Mouse (Mus musculus) neural tube, embryonic 12.5 days (tissue): ENCODE data around the gene Mmp2. TPM values are rescaled to one million over a fixed set of nuclear protein-coding genes. Genes with fewer than 3 reads are reported as not detected.
"Not testable (repeated sequence)": the region's sequence is repeated elsewhere in the genome, so short reads cannot be mapped to it uniquely, and the experiment has no call there.

Source experiments
- ATAC-seq: fragments of 200-750 bp; cut with Nextera tagmentation; 2 replicates; pipeline ENCODE4 v1.8.0; 2017; ENCODE audit warnings: low read depth, mild to moderate bottlenecking, moderate TSS enrichment, moderate library complexity; ENCODE audit not compliant: low FRiP score
- H3K27ac ChIP-seq: fragments of 300-500 bp; sonication (generic); 2 replicates; pipeline ENCODE4 v1.5.1; 2016
- H3K27me3 ChIP-seq: fragments of 300-500 bp; sonication (generic); replicated peaks from 2 replicates; pipeline ENCODE4 v1.6.1; 2016; ENCODE audit warnings: mild to moderate bottlenecking
- H3K36me3 ChIP-seq: fragments of 300-500 bp; sonication (generic); 2 replicates; pipeline ENCODE4 v1.6.1; 2016; ENCODE audit warnings: mild to moderate bottlenecking
- H3K4me1 ChIP-seq: fragments of 300-500 bp; sonication (generic); 2 replicates; pipeline ENCODE4 v1.6.1; 2016
- H3K4me2 ChIP-seq: fragments of 300-500 bp; sonication (generic); replicated peaks from 2 replicates; pipeline ENCODE4 v1.6.1; 2016; ENCODE audit warnings: mild to moderate bottlenecking
- H3K4me3 ChIP-seq: fragments of 300-500 bp; sonication (generic); 2 replicates; pipeline ENCODE4 v1.5.1; 2016
- H3K9ac ChIP-seq: fragments of 300-500 bp; sonication (generic); 2 replicates; pipeline ENCODE4 v1.6.1; 2016; ENCODE audit warnings: mild to moderate bottlenecking
- H3K9me3 ChIP-seq: fragments of 300-500 bp; sonication (generic); 2 replicates; pipeline ENCODE4 v1.6.1; 2016; ENCODE audit warnings: mild to moderate bottlenecking
- WGBS: fragments of 180-500 bp; shearing (Covaris S2); methylation state at CpG from one replicate; pipeline ENCODE4 v1.1.7; 2016; 5-methylcytosine and 5-hydroxymethylcytosine counted together
- polyA plus RNA-seq: library from polyadenylated mRNA; unstranded; fragments of >200 nt; fragmentation: Nextera tagmentation; extraction: Ambion mirVana; gene quantifications from 2 replicates; pipeline ENCODE4 v1.2.1, GENCODE M21; 2016

Mmp2 gene
- polyA plus RNA-seq, 1 experiment from 2014 or later: 58.1 TPM

DNA sequence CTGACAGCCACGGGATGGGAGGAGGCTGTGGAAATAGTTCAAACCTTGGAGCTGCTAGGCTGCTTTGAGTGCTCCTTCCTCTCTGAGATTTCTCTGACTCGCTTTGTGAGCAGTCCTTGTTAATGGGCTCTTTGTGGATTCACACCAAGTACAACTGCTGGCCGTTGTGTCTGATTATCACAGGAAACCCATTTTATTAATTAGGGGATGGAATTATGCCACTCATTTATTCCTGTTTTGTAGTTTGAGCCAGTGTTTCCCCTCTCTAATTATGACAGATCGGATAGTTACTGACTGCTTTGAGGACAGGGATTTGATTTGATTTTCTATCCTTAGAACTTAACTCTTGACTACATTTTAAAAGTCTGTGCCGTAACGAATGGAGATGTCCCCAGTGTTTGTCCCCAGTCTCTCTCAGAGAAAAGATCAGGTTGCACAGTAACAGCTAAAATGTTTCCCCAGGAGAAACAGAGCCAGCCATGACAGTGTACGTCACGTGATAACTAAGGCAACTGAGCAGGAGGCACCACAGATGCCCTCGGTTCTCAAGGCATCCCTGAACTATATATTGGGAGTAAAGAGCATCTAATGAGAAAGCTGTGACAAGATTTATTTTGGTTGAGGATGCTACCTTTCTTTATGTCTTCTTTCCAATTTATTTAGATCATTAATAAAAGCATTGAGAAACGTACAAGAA is 45.1 kb downstream of the Mmp2 start:
- WGBS: 59% methylated on average over 10 of the region's 10 CpGs
- Histone ChIP-seq H3K27ac (no peak overlapping the region), H3K27me3 (no peaks in the 10 kb centered on the region), H3K4me3 (no peak overlapping the region), H3K9me3 (no peaks in the 10 kb centered on the region), H3K4me1 (0 out of 2 replicates have a peak, but pooled peaks cover 4% of the 10 kb centered on the region), H3K9ac (no peak overlapping the region), H3K36me3 (no peaks in the 10 kb centered on the region), H3K4me2 (no peak overlapping the region)
- no peak for ATAC-seq

DNA sequence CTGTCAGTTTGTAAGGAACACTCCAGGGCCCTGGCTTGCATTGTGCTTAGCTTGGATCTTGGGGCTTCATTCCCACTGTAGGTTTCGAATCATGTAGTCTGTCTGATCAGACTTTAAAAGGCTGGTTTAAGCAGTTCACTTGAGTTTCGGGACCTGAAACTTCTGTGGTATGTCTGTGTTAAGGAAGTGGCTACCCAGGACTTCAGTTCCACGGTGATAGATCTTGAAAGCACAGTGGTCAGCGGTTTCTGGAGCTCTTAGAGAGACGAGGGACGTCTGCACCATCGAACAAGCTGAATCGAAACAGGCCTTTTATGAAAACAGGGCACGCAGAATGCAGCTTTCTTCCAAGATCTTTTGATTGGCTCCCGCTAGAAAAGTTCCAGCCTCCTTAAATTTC is 48.7 kb downstream of the Mmp2 start:
- WGBS: 62% methylated on average over 10 of the region's 10 CpGs
- H3K9ac ChIP-seq: no peak overlapping the region
- H3K27ac ChIP-seq: no peak overlapping the region
- H3K27me3 ChIP-seq: 0 out of 2 replicates have a peak, but pooled peaks cover 4% of the 10 kb centered on the region
- ATAC-seq: no peak
- H3K4me3 ChIP-seq: no peak overlapping the region
- no peak overlapping the region for H3K4me2 ChIP-seq
- 0 out of 2 replicates have a peak, but pooled peaks cover 6% of the 10 kb centered on the region for H3K36me3 ChIP-seq
- H3K4me1 ChIP-seq: no peaks in the 10 kb centered on the region
- H3K9me3 ChIP-seq: 0 out of 2 replicates have a peak, but pooled peaks cover 4% of the 10 kb centered on the region

- 0 out of 2 replicates have a peak, but pooled peaks cover 6% of the 10 kb centered on the region for H3K36me3 ChIP-seq
- no peak overlapping the region for H3K9ac ChIP-seq
- no peaks in the 10 kb centered on the region for H3K4me1 ChIP-seq
- H3K27ac ChIP-seq: no peak overlapping the region
- 67% methylated on average over 4 of the region's 4 CpGs for WGBS
- no peak overlapping the region for H3K4me2 ChIP-seq
- H3K4me3 ChIP-seq: no peak overlapping the region
- H3K9me3 ChIP-seq: 0 out of 2 replicates have a peak, but pooled peaks cover 4% of the 10 kb centered on the region
- no peak for ATAC-seq
- H3K27me3 ChIP-seq: 0 out of 2 replicates have a peak, but pooled peaks cover 4% of the 10 kb centered on the region
These were observed 54.2 kb downstream of the Mmp2 start for GRCm38 (mm10) chr8:92881247-92881646.

- H3K4me3 ChIP-seq: no peak overlapping the region
- no peak for ATAC-seq
- no peak overlapping the region for H3K9ac ChIP-seq
- H3K4me2 ChIP-seq: no peak overlapping the region
- no peaks in the 10 kb centered on the region for H3K4me1 ChIP-seq
- 0 out of 2 replicates have a peak, but pooled peaks cover 6% of the 10 kb centered on the region for H3K36me3 ChIP-seq
- 0 out of 2 replicates have a peak, but pooled peaks cover 4% of the 10 kb centered on the region for H3K9me3 ChIP-seq
- 79% methylated on average over 2 of the region's 2 CpGs for WGBS
- 0 out of 2 replicates have a peak, but pooled peaks cover 4% of the 10 kb centered on the region for H3K27me3 ChIP-seq
- no peak overlapping the region for H3K27ac ChIP-seq
These were observed 56.7 kb downstream of the Mmp2 start for GRCm38 (mm10) chr8:92883771-92884170.

DNA sequence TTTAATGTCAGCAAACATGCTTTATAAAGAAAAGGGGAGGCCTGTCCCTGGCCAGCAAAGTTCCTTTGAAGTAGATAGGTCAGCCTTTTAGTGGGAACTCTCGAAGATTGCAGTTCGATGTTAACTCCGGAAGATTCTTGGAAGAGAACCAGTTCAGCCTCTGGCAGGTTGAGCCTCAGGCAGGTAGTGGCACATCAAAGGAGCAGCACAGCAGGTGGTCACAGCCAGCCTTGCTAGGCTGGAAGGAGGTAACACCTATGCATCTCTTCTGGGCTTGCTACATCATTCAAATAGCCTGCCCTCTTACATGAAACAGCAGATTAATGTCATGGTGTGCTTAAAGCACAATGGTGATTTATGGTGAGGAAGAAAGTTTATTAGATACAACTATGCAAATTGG is 65.1 kb downstream of the Mmp2 start:
- not testable (repeated sequence) for H3K36me3 ChIP-seq, H3K27ac ChIP-seq, H3K9me3 ChIP-seq, H3K4me3 ChIP-seq, H3K4me2 ChIP-seq, ATAC-seq, H3K4me1 ChIP-seq, H3K27me3 ChIP-seq, H3K9ac ChIP-seq
- WGBS: 78% methylated on average over 3 of the region's 3 CpGs

- Histone ChIP-seq H3K27me3 (no peaks in the 10 kb centered on the region), H3K27ac (no peak overlapping the region), H3K4me2 (no peak overlapping the region), H3K9me3 (no peaks in the 10 kb centered on the region), H3K4me1 (no peaks in the 10 kb centered on the region), H3K4me3 (no peak overlapping the region), H3K9ac (no peak overlapping the region), H3K36me3 (no peaks in the 10 kb centered on the region)
- ATAC-seq: no peak
- 81% methylated on average over 2 of the region's 2 CpGs for WGBS
These were observed 66.8 kb downstream of the Mmp2 start for GRCm38 (mm10) chr8:92893870-92894269.

DNA sequence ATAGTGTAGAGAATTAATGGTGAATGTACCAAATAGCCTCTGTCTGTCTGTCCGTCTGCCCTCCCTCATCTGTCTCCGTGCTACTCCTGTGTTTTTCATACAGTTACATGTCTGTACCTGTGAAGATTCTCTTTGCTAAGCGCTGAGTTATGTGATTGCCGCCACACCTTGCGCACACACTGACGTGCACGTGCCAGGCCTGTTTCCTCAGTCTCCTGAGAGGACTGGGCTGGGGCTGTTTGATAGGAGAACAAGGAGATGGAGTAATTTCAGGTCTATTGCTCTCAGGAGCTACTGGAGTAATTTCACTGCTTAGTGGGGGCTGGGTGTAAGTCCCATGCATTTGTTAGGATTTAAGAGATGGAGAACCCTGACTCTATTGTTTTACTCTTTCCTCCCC is 68.0 kb downstream of the Mmp2 start:
- no peaks in the 10 kb centered on the region for H3K9me3 ChIP-seq
- 93% methylated on average over 7 of the region's 7 CpGs for WGBS
- no peak for ATAC-seq

GRCm38 (mm10) chr8:92896056-92896455 is 69.0 kb downstream of the Mmp2 start:
- H3K27ac ChIP-seq: no peak overlapping the region
- H3K9ac ChIP-seq: no peak overlapping the region
- H3K4me2 ChIP-seq: no peak overlapping the region
- ATAC-seq: no peak
- no peaks in the 10 kb centered on the region for H3K9me3 ChIP-seq
- H3K4me3 ChIP-seq: no peak overlapping the region
- no peaks in the 10 kb centered on the region for H3K36me3 ChIP-seq
- 79% methylated on average over 1 of the region's 1 CpGs for WGBS
- H3K27me3 ChIP-seq: no peaks in the 10 kb centered on the region
- H3K4me1 ChIP-seq: no peaks in the 10 kb centered on the region

More for the DNA sequence above, 68.0 kb downstream of the Mmp2 start:
- H3K27ac ChIP-seq: no peak overlapping the region
- H3K27me3 ChIP-seq: no peaks in the 10 kb centered on the region
- H3K4me1 ChIP-seq: no peaks in the 10 kb centered on the region
- H3K9ac ChIP-seq: no peak overlapping the region
- no peak overlapping the region for H3K4me3 ChIP-seq
- H3K36me3 ChIP-seq: no peaks in the 10 kb centered on the region
- H3K4me2 ChIP-seq: no peak overlapping the region

- WGBS: 80% methylated on average over 5 of the region's 5 CpGs
- no peaks in the 10 kb centered on the region for H3K27me3 ChIP-seq
These were observed 69.5 kb downstream of the Mmp2 start for GRCm38 (mm10) chr8:92896611-92897010.

DNA sequence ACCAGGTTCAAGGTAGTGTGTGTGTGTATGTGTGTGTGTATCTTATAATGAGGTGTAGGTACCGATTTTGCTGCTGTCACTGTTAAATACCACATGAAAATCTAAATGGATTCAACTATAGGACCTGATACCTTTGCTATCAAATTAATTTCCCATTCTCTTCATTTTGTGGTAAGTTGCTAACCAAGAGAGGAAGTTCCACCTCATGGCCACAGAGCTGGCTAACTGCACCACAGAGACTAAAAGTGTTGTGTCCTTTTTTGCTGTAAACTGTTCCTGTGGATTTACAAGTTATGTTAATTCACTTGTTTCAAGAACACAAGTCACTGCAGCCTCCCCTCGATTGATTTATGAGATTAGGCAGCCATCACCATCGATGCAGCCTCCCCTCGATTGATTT is 70.7 kb downstream of the Mmp2 start:
- WGBS: 76% methylated on average over 4 of the region's 4 CpGs
- H3K9ac ChIP-seq: no peak overlapping the region

More at GRCm38 (mm10) chr8:92896611-92897010, 69.5 kb downstream of the Mmp2 start:
- no peak overlapping the region for H3K4me2 ChIP-seq
- no peaks in the 10 kb centered on the region for H3K36me3 ChIP-seq
- no peak for ATAC-seq
- no peaks in the 10 kb centered on the region for H3K9me3 ChIP-seq
- H3K4me3 ChIP-seq: no peak overlapping the region
- H3K27ac ChIP-seq: no peak overlapping the region
- no peaks in the 10 kb centered on the region for H3K4me1 ChIP-seq
- no peak overlapping the region for H3K9ac ChIP-seq

GRCm38 (mm10) chr8:92899590-92899989 is 72.5 kb downstream of the Mmp2 start:
- Histone ChIP-seq H3K9ac (no peak overlapping the region), H3K4me1 (no peaks in the 10 kb centered on the region), H3K9me3 (no peaks in the 10 kb centered on the region), H3K27ac (no peak overlapping the region), H3K27me3 (no peaks in the 10 kb centered on the region), H3K36me3 (no peaks in the 10 kb centered on the region), H3K4me2 (no peak overlapping the region), H3K4me3 (no peak overlapping the region)
- no peak for ATAC-seq
- 80% methylated on average over 9 of the region's 9 CpGs for WGBS

More for the DNA sequence above, 70.7 kb downstream of the Mmp2 start:
- H3K27me3 ChIP-seq: no peaks in the 10 kb centered on the region
- H3K4me3 ChIP-seq: no peak overlapping the region
- no peak overlapping the region for H3K27ac ChIP-seq
- H3K9me3 ChIP-seq: no peaks in the 10 kb centered on the region
- no peaks in the 10 kb centered on the region for H3K4me1 ChIP-seq
- H3K36me3 ChIP-seq: no peaks in the 10 kb centered on the region
- no peak overlapping the region for H3K4me2 ChIP-seq
- ATAC-seq: no peak

DNA sequence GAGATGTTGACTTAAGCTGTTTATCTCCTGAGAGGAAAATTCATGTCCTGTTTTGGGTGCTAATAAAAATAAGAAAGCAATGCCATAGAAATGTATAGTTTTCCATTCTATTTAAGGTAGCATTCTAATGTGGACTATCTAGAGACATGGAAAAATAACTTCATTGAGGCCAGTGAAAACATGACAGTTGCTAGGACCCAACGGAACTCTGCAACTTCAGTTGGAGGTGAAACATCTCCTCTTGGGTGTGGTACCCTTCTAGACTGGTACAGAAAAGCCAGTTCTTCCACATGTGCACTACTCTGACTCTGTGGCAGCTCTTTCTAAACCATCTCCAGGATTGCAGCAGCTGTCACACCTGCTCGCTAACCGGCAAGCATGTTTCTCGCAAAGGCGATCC is 74.0 kb downstream of the Mmp2 start, which contains the start of gene Capns2:
Capns2 (plus strand) TSS at position 301 of the 400 bp plus-strand sequence.
- Histone ChIP-seq H3K4me3 (no peak within 1 kb of the TSS), H3K4me2 (no peak within 1 kb of the TSS), H3K27ac (no peak within 1 kb of the TSS), H3K36me3 (no peaks in the 10 kb centered on the region), H3K9ac (no peak within 1 kb of the TSS), H3K9me3 (no peaks in the 10 kb centered on the region), H3K27me3 (no peaks in the 10 kb centered on the region), H3K4me1 (no peaks in the 10 kb centered on the region)
- no peak for ATAC-seq
- WGBS: 93% methylated on average over 5 of the region's 5 CpGs

- Histone ChIP-seq H3K4me2 (no peak overlapping the region), H3K4me1 (no peaks in the 10 kb centered on the region), H3K4me3 (no peak overlapping the region), H3K27me3 (no peaks in the 10 kb centered on the region), H3K9me3 (no peaks in the 10 kb centered on the region), H3K27ac (no peak overlapping the region), H3K9ac (no peak overlapping the region), H3K36me3 (no peaks in the 10 kb centered on the region)
- no peak for ATAC-seq
- 90% methylated on average over 2 of the region's 2 CpGs for WGBS
These were observed 75.9 kb downstream of the Mmp2 start for GRCm38 (mm10) chr8:92902981-92903380.
